Mouse (Mus musculus): ENCODE data around the gene Ninj1. TPM values are rescaled to one million over a fixed set of nuclear protein-coding genes. Genes with fewer than 3 reads are reported as not detected.

Gene Ninj1
- total RNA-seq, 4 experiments from 2014 or later = 55.5 to 58.6 (median 58.0) TPM

- no peak for DNase-seq
Observed at GRCm38 (mm10) chr13:49233792-49234572, 46.7 kb downstream of the Ninj1 start.

DNA sequence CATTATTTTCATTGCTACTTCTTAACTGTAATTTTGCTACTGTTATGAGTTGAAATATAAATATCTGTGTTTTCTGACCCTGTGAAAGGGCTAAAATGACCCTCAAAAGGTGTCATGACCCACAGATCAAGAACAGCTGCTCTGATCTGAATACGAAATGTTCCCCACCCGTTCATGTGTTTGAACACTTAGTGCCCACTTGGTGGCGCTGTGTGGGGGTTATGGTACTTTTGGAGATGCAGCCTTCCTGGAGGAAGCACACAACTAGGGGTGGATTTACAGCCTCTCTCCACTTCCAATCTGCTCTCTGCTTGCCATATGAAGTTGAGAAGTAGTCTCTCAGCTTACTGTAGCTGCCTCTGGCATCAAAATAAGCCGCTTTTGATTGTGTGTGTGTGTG lies 47.4 kb downstream of the Ninj1 start:
- DNase-seq = no peak

- DNase-seq = no peak
Observed at GRCm38 (mm10) chr13:49237617-49238016, 50.3 kb downstream of the Ninj1 start.

DNA sequence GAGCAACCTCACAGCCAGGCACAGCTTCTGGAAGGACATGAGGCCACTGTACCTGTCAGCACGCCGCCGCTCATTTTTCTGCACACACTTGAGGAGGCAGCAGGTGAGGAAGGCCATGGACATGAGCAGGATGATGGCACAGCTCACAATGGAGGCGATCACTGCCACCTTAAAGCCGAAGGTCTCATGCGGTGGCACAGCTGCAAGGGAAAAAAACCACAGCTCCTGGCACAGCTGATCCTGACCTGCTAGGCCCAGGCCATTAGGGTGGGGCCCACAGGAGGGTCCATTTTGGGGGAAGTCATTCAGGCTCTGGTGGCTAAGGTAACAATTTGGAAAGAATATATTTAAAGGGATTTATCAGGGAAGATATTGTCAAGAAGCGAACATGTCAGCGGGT lies 51.5 kb downstream of the Ninj1 start:
- no peak for DNase-seq

GRCm38 (mm10) chr13:49242321-49243065 lies 55.2 kb downstream of the Ninj1 start:
- DNase-seq = no peak

DNA sequence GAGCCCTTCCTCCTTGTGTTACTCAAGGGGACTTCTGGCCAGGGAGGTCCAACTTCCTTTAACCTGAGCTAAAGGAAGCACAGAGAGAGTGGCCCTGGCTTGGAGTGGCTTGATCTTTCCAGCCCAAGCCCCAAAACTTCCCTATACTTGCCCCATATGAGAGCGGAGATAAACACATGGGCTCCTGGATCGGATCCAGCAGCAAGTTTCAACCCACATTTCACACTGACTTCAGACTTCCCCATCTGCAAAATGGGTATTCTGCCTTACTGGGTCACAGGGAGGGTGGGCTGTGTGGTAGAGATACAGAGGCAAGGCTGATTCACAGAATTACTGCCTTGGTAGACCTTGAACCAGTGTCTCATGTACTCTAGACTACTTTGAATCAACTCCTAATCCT lies 56.2 kb downstream of the Ninj1 start:
- DNase-seq = no peak

DNA sequence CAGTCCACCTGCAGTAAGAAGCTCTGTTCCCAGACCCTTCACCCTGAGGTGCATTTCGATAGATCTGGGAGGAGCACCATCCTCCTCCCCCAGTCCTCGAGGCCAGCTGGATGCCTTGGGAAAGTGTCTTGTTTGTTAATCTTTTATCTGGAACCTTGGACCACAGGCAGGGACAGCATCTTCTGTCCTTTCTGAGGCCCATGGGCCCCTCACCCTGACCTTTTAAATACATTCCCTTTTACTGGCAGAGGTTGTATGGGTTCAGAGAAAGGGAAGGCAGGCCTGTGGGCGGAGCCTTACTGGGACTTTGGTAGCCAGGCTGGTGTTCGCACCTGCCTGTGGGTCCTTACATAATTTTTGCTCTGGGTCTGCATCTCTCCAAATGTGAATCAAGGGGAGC lies 58.0 kb downstream of the Ninj1 start:
- no peak for DNase-seq

Other genes with a start within 250 kb of the Ninj1 start
- gene Fam120a, start 219.5 kb upstream of the Ninj1 start, total RNA-seq (2022) = 100 to 1,000 TPM; 170 to 195 (median 182) TPM
- gene Wnk2, start 39.5 kb upstream of the Ninj1 start, total RNA-seq (2022) = 1 to 10 TPM; 2.8 to 5.9 (median 5.0) TPM
- gene Card19, start 28.6 kb downstream of the Ninj1 start, total RNA-seq (2022) = 10 to 100 TPM; 44.8 to 81.7 (median 62.8) TPM
- 10 to 100 TPM in 2 of 4 experiments, 1 to 10 TPM in 2; 3.0 to 97.4 (median 38.5) TPM for gene Susd3, start 61.2 kb downstream of the Ninj1 start, total RNA-seq (2022)
- 1 to 10 TPM; 4.5 to 4.7 (median 4.6) TPM for gene Fgd3, start 132.8 kb downstream of the Ninj1 start, total RNA-seq (2022)
- gene Bicd2, start 154.1 kb downstream of the Ninj1 start, total RNA-seq (2022) = 10 to 100 TPM; 37.2 to 48.4 (median 40.9) TPM
- gene Ippk, start 233.8 kb downstream of the Ninj1 start, total RNA-seq (2022) = 10 to 100 TPM; 38.1 to 43.5 (median 39.4) TPM